Mouse (Mus musculus) kidney, adult 2 months (tissue): ENCODE results near the gene Srebf2. TPM values are rescaled to one million over a fixed set of nuclear protein-coding genes. Genes with fewer than 3 reads are reported as not detected.
"Not testable (repeated sequence)": the region's sequence is repeated elsewhere in the genome, so short reads cannot be mapped to it uniquely, and the experiment has no call there.

Experiments used
- DNase-seq: peaks from one replicate; pipeline ENCODE4 v3.0.0; 2021
- H3K27ac ChIP-seq: fragments of 200-500 bp; 2 replicates; pipeline ENCODE4 v1.5.1; 2012; ENCODE audit warnings: low read depth, low read length, control low read depth, inconsistent platforms; ENCODE audit not compliant: insufficient read depth
- H3K27me3 ChIP-seq: fragments of 200-500 bp; replicated peaks from 2 replicates; pipeline ENCODE4 v1.6.1; 2012; ENCODE audit warnings: mild to moderate bottlenecking, moderate library complexity, low read length, inconsistent platforms; ENCODE audit not compliant: control insufficient read depth, insufficient read depth
- H3K36me3 ChIP-seq: fragments of 200-500 bp; 2 replicates; pipeline ENCODE4 v1.6.1; 2012; ENCODE audit warnings: mild to moderate bottlenecking, moderate library complexity, low read length, inconsistent platforms; ENCODE audit not compliant: control insufficient read depth, insufficient read depth
- H3K4me1 ChIP-seq: fragments of 200-500 bp; 2 replicates; pipeline ENCODE4 v1.6.1; 2011; ENCODE audit warnings: low read length; ENCODE audit not compliant: control insufficient read depth, insufficient read depth
- H3K4me3 ChIP-seq: fragments of 200-500 bp; 2 replicates; pipeline ENCODE4 v1.5.1; 2011; ENCODE audit warnings: mild to moderate bottlenecking, low read depth, low read length, control low read depth; ENCODE audit not compliant: insufficient read depth
- CTCF ChIP-seq: fragments of 200-500 bp; conservative IDR thresholded peaks from 2 replicates; pipeline ENCODE4 v1.5.1; 2011; ENCODE audit warnings: low read depth, mild to moderate bottlenecking, control low read depth, low read length, moderate library complexity, mixed read lengths; ENCODE audit not compliant: insufficient read depth, insufficient read length
- POLR2A ChIP-seq: fragments of 200-500 bp; IDR thresholded peaks from one replicate; pipeline ENCODE4 v1.6.1; 2011; ENCODE audit warnings: low read depth, low read length, control low read depth
- WGBS: fragments of 180-500 bp; shearing (Covaris S2); methylation state at CpG from one replicate; pipeline ENCODE4 v1.1.7; 2018; 5-methylcytosine and 5-hydroxymethylcytosine counted together
- polyA plus RNA-seq: library from polyadenylated mRNA; depleted of rRNA; stranded (reverse); fragments of >200 nt; gene quantifications from 2 replicates; pipeline ENCODE4 v1.2.3, GENCODE M21; 2012

Gene Srebf2
- polyA plus RNA-seq, 1 experiment = 102 TPM

DNA sequence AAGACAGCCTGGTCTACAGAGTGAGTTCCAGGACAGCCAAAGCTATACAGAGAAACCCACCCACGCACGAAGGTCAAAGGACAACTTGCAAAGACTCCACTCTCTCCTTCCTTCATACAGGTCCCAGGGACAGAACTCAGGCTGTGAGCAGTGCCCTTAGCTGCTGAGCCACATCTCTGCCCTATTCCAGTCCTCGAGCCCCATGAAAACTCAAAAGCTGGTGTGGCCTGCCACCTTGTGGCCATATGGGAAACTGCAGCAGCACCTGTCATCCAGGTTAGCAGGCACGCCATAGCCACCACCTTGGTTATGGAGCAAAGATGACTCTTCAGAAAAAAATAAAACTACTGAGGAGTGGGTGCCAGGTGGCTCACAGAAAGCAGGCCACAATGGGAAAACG is 89.6 kb downstream of the Srebf2 start:
- TF ChIP-seq CTCF (peak; percentile 98), POLR2A (no peak)
- H3K27ac ChIP-seq = no peak overlapping the region

DNA sequence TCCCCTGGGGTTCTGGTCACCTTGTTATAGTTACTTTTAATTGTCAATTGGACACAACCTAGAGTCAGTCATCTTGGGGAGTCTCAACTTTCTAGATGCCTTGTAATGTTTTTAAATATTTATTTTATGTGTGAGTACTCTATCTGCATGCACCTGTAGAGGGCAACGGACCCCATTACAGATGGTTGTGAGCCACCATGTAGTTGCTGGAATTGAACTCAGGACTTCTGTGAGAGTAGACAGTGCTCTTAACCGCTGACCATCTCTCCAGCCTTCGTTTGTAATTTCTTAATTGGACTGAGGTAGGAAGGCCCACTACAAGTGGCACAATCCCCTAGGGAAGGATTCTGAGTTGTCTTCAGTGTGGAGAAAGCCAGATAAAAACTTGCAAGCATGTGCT is 96.3 kb downstream of the Srebf2 start:
- 74% methylated on average over 3 of the region's 3 CpGs for WGBS
- TF ChIP-seq CTCF = no peak
- no peak for TF ChIP-seq POLR2A
- Histone ChIP-seq H3K36me3 (no peaks in the 10 kb centered on the region), H3K27ac (no peak overlapping the region), H3K4me1 (no peaks in the 10 kb centered on the region; the same call in 1 of the 2 replicates), H3K27me3 (no peaks in the 10 kb centered on the region), H3K4me3 (no peak overlapping the region)
- DNase-seq = no peak

More for the DNA sequence above, 89.6 kb downstream of the Srebf2 start:
- 12% methylated on average over 5 of the region's 5 CpGs for WGBS
- H3K4me1 ChIP-seq = no peaks in the 10 kb centered on the region
- DNase-seq = peak; percentile 85
- no peaks in the 10 kb centered on the region for H3K27me3 ChIP-seq
- no peak overlapping the region for H3K4me3 ChIP-seq
- H3K36me3 ChIP-seq = no peaks in the 10 kb centered on the region

DNA sequence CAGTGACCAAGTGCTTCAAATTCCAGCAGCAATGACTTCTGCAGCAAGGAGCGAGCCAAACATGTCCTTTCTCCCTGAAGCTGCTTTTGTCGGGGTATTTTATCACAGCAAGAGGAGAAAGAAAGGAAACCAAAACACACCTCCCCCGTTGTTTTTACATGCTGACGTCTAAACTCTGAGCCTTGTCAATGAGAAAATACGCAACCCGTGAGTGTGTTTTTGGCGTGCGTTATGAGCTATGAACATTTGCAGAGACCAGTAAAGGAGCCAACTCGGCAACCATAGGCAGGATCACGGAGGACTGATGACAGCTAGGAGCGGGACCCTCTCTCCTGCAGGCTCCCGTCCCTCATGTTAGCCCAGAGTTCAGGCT is 96.7 kb downstream of the Srebf2 start:
- Histone ChIP-seq H3K27me3 (no peaks in the 10 kb centered on the region), H3K27ac (no peak overlapping the region), H3K4me1 (no peaks in the 10 kb centered on the region; the same call in 1 of the 2 replicates), H3K4me3 (peak overlapping the region; percentile 78), H3K36me3 (no peaks in the 10 kb centered on the region)
- 1% methylated on average over 12 of the region's 12 CpGs for WGBS
- no peak for TF ChIP-seq CTCF
- no peak for TF ChIP-seq POLR2A
- DNase-seq = no peak

- Histone ChIP-seq H3K4me1 (no peaks in the 10 kb centered on the region; the same call in 1 of the 2 replicates), H3K27ac (no peak within 1 kb of the TSS), H3K36me3 (no peaks in the 10 kb centered on the region), H3K27me3 (no peaks in the 10 kb centered on the region), H3K4me3 (peak within 1 kb of the TSS; percentile 78)
- TF ChIP-seq POLR2A (no peak), CTCF (no peak)
- peak; percentile 95 for DNase-seq
- WGBS = under 1% methylated on average over 65 of the region's 65 CpGs
Observed at GRCm38 (mm10) chr15:82244115-82244804, 97.3 kb downstream of the Srebf2 start, which contains the start of gene Cenpm. TSS of gene Cenpm (minus strand) at chr15:82244748.

DNA sequence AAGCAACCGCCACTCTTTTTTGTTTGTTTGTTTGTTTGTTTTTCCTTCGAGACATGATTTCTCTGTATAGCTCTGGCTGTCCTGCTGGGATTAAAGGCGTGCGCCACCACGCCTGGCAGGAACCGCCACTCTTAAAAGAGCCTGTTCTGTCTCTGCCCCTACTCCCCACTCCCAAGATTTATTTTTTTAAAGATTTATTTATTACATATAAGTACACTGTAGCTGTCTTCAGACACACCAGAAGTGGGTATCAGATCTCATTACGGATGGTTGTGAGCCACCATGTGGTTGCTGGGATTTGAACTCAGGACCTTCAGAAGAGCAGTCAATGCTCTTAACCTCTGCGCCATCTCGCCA is 97.8 kb downstream of the Srebf2 start:
- H3K27ac ChIP-seq, DNase-seq, H3K36me3 ChIP-seq, H3K4me1 ChIP-seq, H3K4me3 ChIP-seq, H3K27me3 ChIP-seq: not testable (repeated sequence)
- WGBS = 22% methylated on average over 9 of the region's 9 CpGs

GRCm38 (mm10) chr15:82247131-82247776 is 100.3 kb downstream of the Srebf2 start:
- WGBS = 58% methylated on average over 3 of the region's 3 CpGs
- no peaks in the 10 kb centered on the region for H3K27me3 ChIP-seq
- H3K27ac ChIP-seq = no peak overlapping the region
- no peaks in the 10 kb centered on the region for H3K36me3 ChIP-seq
- no peak overlapping the region for H3K4me3 ChIP-seq
- H3K4me1 ChIP-seq = no peaks in the 10 kb centered on the region; the same call in 1 of the 2 replicates
- DNase-seq = no peak
- TF ChIP-seq POLR2A (no peak), CTCF (no peak)

DNA sequence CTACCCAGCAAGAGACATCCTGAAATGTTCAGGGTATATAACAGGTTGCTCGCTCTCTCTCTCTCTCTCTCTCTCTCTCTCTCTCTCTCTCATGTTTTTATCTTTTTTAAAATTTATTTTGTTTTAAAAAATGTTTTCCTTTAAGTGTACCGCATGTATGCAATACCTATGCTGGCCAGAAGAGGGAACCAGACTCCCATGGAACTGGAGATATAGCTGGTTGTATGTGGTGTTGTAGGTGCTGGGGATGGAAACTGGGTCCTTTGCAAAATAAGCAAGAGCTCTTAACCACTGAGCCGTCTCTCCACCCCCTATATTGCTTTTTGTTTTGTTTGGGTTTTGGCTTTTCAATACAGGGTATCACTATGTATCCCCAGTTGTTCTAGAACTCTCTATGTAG is 104.6 kb downstream of the Srebf2 start:
- no peaks in the 10 kb centered on the region for H3K27me3 ChIP-seq
- no peaks in the 10 kb centered on the region for H3K36me3 ChIP-seq
- no peak for DNase-seq
- 96% methylated on average over 3 of the region's 3 CpGs for WGBS
- H3K4me1 ChIP-seq = no peaks in the 10 kb centered on the region
- H3K27ac ChIP-seq = no peak overlapping the region
- TF ChIP-seq POLR2A (no peak), CTCF (0 out of 2 replicates have a peak, but pooled peaks have one; percentile 4)
- H3K4me3 ChIP-seq = no peak overlapping the region
